Mouse (Mus musculus) testis, adult 2 months (tissue): Measurements from ENCODE around the gene Zbtb8a.

ENCODE experiments used
- CTCF ChIP-seq: fragments of 200-500 bp; IDR thresholded peaks from 2 replicates; pipeline ENCODE4 v1.5.1; 2012; ENCODE audit warnings: low read depth, mild to moderate bottlenecking, inconsistent platforms, low read length, moderate library complexity; ENCODE audit not compliant: control insufficient read depth, insufficient read depth, insufficient replicate concordance
- POLR2A ChIP-seq: fragments of 200-500 bp; IDR thresholded peaks from 2 replicates; pipeline ENCODE4 v1.6.1; 2012; ENCODE audit warnings: low read depth, mild to moderate bottlenecking, inconsistent platforms, low read length, moderate library complexity; ENCODE audit not compliant: control insufficient read depth

GRCm38 (mm10) chr4:129326191-129326590, 51.7 kb downstream of the Zbtb8a start:
- no peak for TF ChIP-seq CTCF
- TF ChIP-seq POLR2A: no peak
